ENCODE assay signal across 9 mouse cellular contexts in the genomic region with DNA sequence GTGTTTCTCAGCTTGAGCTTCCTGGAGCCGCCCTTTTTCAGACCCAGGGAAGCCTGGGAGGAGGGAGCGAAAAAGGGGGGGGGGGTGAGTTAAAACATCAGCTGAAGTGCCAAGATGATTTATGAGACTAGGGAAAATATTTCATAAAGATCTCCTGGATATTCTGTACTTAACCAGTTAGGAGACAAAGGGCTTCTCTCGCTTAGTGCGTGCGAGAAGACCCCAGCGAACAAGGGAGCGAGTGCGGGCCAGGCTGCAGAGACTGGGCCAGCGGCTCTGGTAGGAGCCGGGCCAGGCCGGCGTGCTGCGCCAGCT. TPM values are rescaled to one million over a fixed set of nuclear protein-coding genes. Genes with fewer than 3 reads are reported as not detected.
A peak's percentile ranks its signal among the peaks of the same experiment; 100 is the strongest.
DNase-seq lines count a peak whose midpoint lies in the region; ATAC-seq and TF ChIP-seq lines count a peak whose summit lies in the region.
"Had no signal": no experiment of that assay in that cellular context is flagged by ENCODE, and none has a peak within 500 bp of the region (broad histone marks: within the 10 kb centered on the region; RNA-seq: fewer than 3 reads in every experiment).

No protein-coding gene starts in this region.

- H3K9ac ChIP-seq in forebrain, postnatal 0 days = no peak overlapping the region
- H3K9ac ChIP-seq in liver, embryonic 13.5 days = no peak overlapping the region

- peaks cover 100% of the 10 kb centered on the region for H3K27me3 ChIP-seq in heart, embryonic 10.5 days (ENCODE audit: insufficient read depth, poor library complexity, severe bottlenecking)
- peaks cover 99% of the 10 kb centered on the region for H3K27me3 ChIP-seq in E14TG2a.4 (ENCODE audit: insufficient read depth, low read length)
- peaks cover 70% of the 10 kb centered on the region for H3K27me3 ChIP-seq in forebrain, postnatal 0 days (ENCODE audit: insufficient read depth, low read length)
- H3K27me3 ChIP-seq in liver, embryonic 13.5 days = peaks cover 100% of the 10 kb centered on the region
- H3K27me3 ChIP-seq in cerebellum, adult 2 months (ENCODE audit: control insufficient read depth, insufficient read depth, low read length) = peaks cover 31% of the 10 kb centered on the region; the same call in 1 of the 2 replicates

- 0 out of 2 replicates have a peak overlapping the region, but pooled peaks have one; percentile 1 for H3K27ac ChIP-seq in heart, embryonic 10.5 days
- H3K27ac ChIP-seq in forebrain, postnatal 0 days (ENCODE audit: low read depth, low read length) = no peak overlapping the region
- no peak overlapping the region for H3K27ac ChIP-seq in liver, embryonic 13.5 days
- no peak overlapping the region for H3K27ac ChIP-seq in layer of hippocampus, adult 2 months
- no peak overlapping the region for H3K27ac ChIP-seq in cerebellum, adult 2 months (ENCODE audit: insufficient read depth, low read length)

- H3K4me3 ChIP-seq in heart, embryonic 10.5 days = peak overlapping the region; percentile 64
- peak overlapping the region; percentile 74 for H3K4me3 ChIP-seq in E14TG2a.4 (replicated peaks; ENCODE audit: low read length)
- no peak overlapping the region for H3K4me3 ChIP-seq in forebrain, postnatal 0 days (ENCODE audit: low read depth, low read length)
- H3K4me3 ChIP-seq in liver, embryonic 13.5 days (replicated peaks) = no peak overlapping the region
- no peak overlapping the region for H3K4me3 ChIP-seq in layer of hippocampus, adult 2 months
- no peak overlapping the region for H3K4me3 ChIP-seq in cerebellum, adult 2 months (replicated peaks; ENCODE audit: insufficient read depth, low read depth, low read length)

- no peaks in the 10 kb centered on the region for H3K36me3 ChIP-seq in heart, embryonic 10.5 days
- H3K36me3 ChIP-seq in E14TG2a.4 (ENCODE audit: insufficient read depth, low read length) = no peaks in the 10 kb centered on the region
- H3K36me3 ChIP-seq in forebrain, postnatal 0 days (ENCODE audit: insufficient read depth) = no peaks in the 10 kb centered on the region
- no peaks in the 10 kb centered on the region for H3K36me3 ChIP-seq in liver, embryonic 13.5 days

- TF ChIP-seq CTCF in E14TG2a.4 (conservative IDR thresholded peaks at IDR 0.05; ENCODE audit: low read length) = no peak
- no peak for TF ChIP-seq CTCF in forebrain, postnatal 0 days (IDR thresholded peaks at IDR 0.05; ENCODE audit: low read depth)
- no peak for TF ChIP-seq CTCF in layer of hippocampus, adult 2 months (conservative IDR thresholded peaks at IDR 0.05)
- no peak for TF ChIP-seq CTCF in cerebellum, adult 2 months (IDR thresholded peaks at IDR 0.05; ENCODE audit: borderline replicate concordance, insufficient read depth, low read depth, low read length)

- DNase-seq in heart, embryonic 10.5 days (ENCODE audit: low spot score) = no peak
- no peak for DNase-seq in heart, adult 18-20 months
- no peak for DNase-seq in forebrain, postnatal 0 days
- no peak for DNase-seq in liver, embryonic 13.5 days
- DNase-seq in layer of hippocampus, adult 2 months (ENCODE audit: low spot score in 2 of 2) = no peak
- DNase-seq in cerebellum, adult 2 months = no peak
- DNase-seq: cerebellum, adult 8-10 months had no signal

- H3K4me1 ChIP-seq in heart, embryonic 10.5 days = peaks cover 44% of the 10 kb centered on the region
- peaks cover 74% of the 10 kb centered on the region for H3K4me1 ChIP-seq in E14TG2a.4 (replicated peaks; ENCODE audit: low read depth, low read length)
- no peaks in the 10 kb centered on the region for H3K4me1 ChIP-seq in forebrain, postnatal 0 days (ENCODE audit: insufficient read depth)
- H3K4me1 ChIP-seq in liver, embryonic 13.5 days (replicated peaks) = peaks cover 10% of the 10 kb centered on the region
- H3K4me1 ChIP-seq in cerebellum, adult 2 months (ENCODE audit: control insufficient read depth, insufficient read depth, low read length) = peaks cover 2% of the 10 kb centered on the region; the same call in 1 of the 2 replicates

- TF ChIP-seq POLR2A in cerebellum, adult 2 months (IDR thresholded peaks at IDR 0.05; ENCODE audit: borderline replicate concordance, insufficient read depth, low read length) = no peak

- no peaks in the 10 kb centered on the region for H3K9me3 ChIP-seq in heart, embryonic 10.5 days
- H3K9me3 ChIP-seq in E14TG2a.4 (ENCODE audit: low read length) = no peaks in the 10 kb centered on the region
- H3K9me3 ChIP-seq in forebrain, postnatal 0 days (ENCODE audit: low read length) = no peaks in the 10 kb centered on the region
- H3K9me3 ChIP-seq in liver, embryonic 13.5 days (replicated peaks) = no peaks in the 10 kb centered on the region

- WGBS in heart, embryonic 10.5 days = under 1% methylated on average over 13 of the region's 13 CpGs
- WGBS in forebrain, postnatal 0 days = 2% methylated on average over 13 of the region's 13 CpGs
- WGBS in liver, embryonic 13.5 days (ENCODE audit: insufficient replicate concordance) = 3% methylated on average over 13 of the region's 13 CpGs
- under 1% methylated on average over 13 of the region's 13 CpGs for WGBS in cerebellum, adult 2 months

- 0 out of 2 replicates have a peak overlapping the region, but pooled peaks have one; percentile 44 for H3K4me2 ChIP-seq in forebrain, postnatal 0 days (ENCODE audit: low read depth)
- peak overlapping the region; percentile 56 for H3K4me2 ChIP-seq in liver, embryonic 13.5 days

- no peak for ATAC-seq in forebrain, postnatal 0 days
- ATAC-seq in liver, embryonic 13.5 days (ENCODE audit: low read depth) = no peak
- no peak for ATAC-seq in megakaryocyte, adult 5-6 weeks (ENCODE audit: poor library complexity, severe bottlenecking)

RNA-seq across cellular contexts. Expression of gene Pax2, which starts 0.5 kb away (rescaled TPM):
- polyA plus RNA-seq in heart, embryonic 10.5 days (2016; fragmentation: Nextera tagmentation; extraction: Ambion mirVana) = 0.20 TPM in 1 of 2 replicates, not detected in the other
- total RNA-seq in heart, adult 18-20 months (2021) = not detected
- 0.05 TPM in 1 of 2 replicates, not detected in the other for total RNA-seq in forebrain, postnatal 0 days (2014; rRNA removed)
- polyA plus RNA-seq in forebrain, postnatal 0 days (2015; fragmentation: Nextera tagmentation; extraction: Ambion mirVana) = 0.06 TPM in 2 replicates
- polyA plus RNA-seq in liver, embryonic 13.5 days (2015; fragmentation: Nextera tagmentation; extraction: Ambion mirVana) = not detected in 2 replicates
- total RNA-seq in megakaryocyte, adult 5-6 weeks (2015) = not detected in 2 replicates
- not detected in 2 replicates for total RNA-seq in megakaryocyte, adult 5-6 weeks (2017)
- total RNA-seq in layer of hippocampus, adult 2 months (2021) = under 1 TPM; 0.25 to 0.31 TPM
- polyA plus RNA-seq in cerebellum, adult 2 months (2012; rRNA removed) = 8.4 and 9.0 TPM in 2 replicates

Comparison
In these comparisons a context has a peak if more than half of its experiments do, and no peak if none do; other contexts are left out.
1. H3K4me3 ChIP-seq: peak in heart, embryonic 10.5 days (single experiment) and E14TG2a.4 (single experiment); none in forebrain, postnatal 0 days (single experiment), liver, embryonic 13.5 days (single experiment), layer of hippocampus, adult 2 months (single experiment) and cerebellum, adult 2 months (single experiment).